Mouse (Mus musculus) naive thymus-derived CD4-positive, alpha-beta T cell, adult 5 months (primary cell): ENCODE measurements around the gene Dpp4. TPM values are rescaled to one million over a fixed set of nuclear protein-coding genes. Genes with fewer than 3 reads are reported as not detected.

Experiments used
- polyA plus RNA-seq: library from polyadenylated mRNA; unstranded; fragments of 100-300 nt; shearing (Covaris generic); gene quantifications from one replicate; pipeline ENCODE4 v1.2.1, GENCODE M21; 2017

Dpp4 gene
- 69.5 TPM for polyA plus RNA-seq

GRCm38 (mm10) chr2:62412081-62412821, at the start of gene Dpp4:
Dpp4 (minus strand) TSS chr2:62412231.

Other genes starting within 250 kb of the Dpp4 start
- not detected for gene Gcg, start 71.4 kb upstream of the Dpp4 start, polyA plus RNA-seq
- 0.31 TPM for gene Fap, start 161.8 kb upstream of the Dpp4 start, polyA plus RNA-seq
- 8.3 TPM for gene Ifih1, start 234.0 kb upstream of the Dpp4 start, polyA plus RNA-seq